In the genomic region with DNA sequence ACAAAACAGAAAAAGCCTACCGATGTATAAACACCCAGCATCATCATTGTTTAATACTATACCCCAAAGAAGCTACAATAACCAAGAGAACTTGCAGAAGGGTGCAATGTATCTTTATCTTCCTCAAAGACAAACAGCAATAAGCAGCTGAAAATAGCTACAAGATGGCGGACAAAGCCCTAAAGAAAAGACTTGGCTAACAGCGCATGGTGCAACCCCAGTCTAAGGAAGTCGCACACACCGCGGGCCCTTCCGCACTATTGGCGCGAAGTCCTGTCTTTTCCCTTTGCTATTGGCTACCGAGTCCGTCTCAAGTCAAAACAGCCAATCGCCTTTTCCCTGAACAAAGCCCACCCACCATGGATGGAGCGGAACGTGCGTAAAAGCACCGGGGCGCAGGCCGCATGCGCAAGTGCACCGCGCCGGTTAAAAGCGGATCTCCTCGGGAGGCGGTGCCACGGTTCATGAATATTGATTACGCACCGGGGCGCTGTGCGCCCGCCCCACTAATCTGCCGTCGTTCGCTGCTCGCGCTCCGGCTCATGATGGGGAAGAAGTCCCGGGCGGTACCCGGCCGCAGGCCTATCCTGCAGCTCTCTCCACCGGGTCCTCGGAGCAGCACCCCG, we compare ENCODE assay signal across 8 mouse cellular contexts. TPM values are rescaled to one million over a fixed set of nuclear protein-coding genes. Genes with fewer than 3 reads are reported as not detected.
DNase-seq lines count a peak whose midpoint lies in the region; ATAC-seq and TF ChIP-seq lines count a peak whose summit lies in the region.

Fnbp4 (plus strand) TSS at position 318 of the 626 bp plus-strand sequence.

- no peaks in the 10 kb centered on the region for H3K27me3 ChIP-seq in hindbrain, embryonic 10.5 days (ENCODE audit: insufficient read depth, poor library complexity, severe bottlenecking)
- H3K27me3 ChIP-seq in lung, postnatal 0 days (replicated peaks; ENCODE audit: insufficient read depth, low read length), result no peaks in the 10 kb centered on the region

- peak within 1 kb of the TSS; percentile 99 for H3K27ac ChIP-seq in hindbrain, embryonic 10.5 days
- peak within 1 kb of the TSS; percentile 97 for H3K27ac ChIP-seq in lung, postnatal 0 days (ENCODE audit: low read length)

- H3K36me3 ChIP-seq in hindbrain, embryonic 10.5 days, result peaks cover 35% of the 10 kb centered on the region
- H3K36me3 ChIP-seq in lung, postnatal 0 days (ENCODE audit: insufficient read depth, low read length), result no peaks in the 10 kb centered on the region

- H3K4me2 ChIP-seq in lung, postnatal 0 days (replicated peaks; ENCODE audit: low read depth, low read length), result peak within 1 kb of the TSS; percentile 63

- H3K4me1 ChIP-seq in hindbrain, embryonic 10.5 days (replicated peaks), result peaks cover 21% of the 10 kb centered on the region
- peaks cover 8% of the 10 kb centered on the region; the same call in 1 of the 2 replicates for H3K4me1 ChIP-seq in lung, postnatal 0 days (ENCODE audit: insufficient read depth, low read depth, low read length)

- peak; percentile 41; the same call in 1 of the 2 replicates for TF ChIP-seq CTCF in lung, postnatal 0 days (IDR thresholded peaks at IDR 0.05)

- ATAC-seq in frontal cortex, adult (ENCODE audit: low TSS enrichment), result peak; percentile 99
- ATAC-seq in lung, postnatal 0 days, result peak; percentile 99

- peak; percentile 72 for TF ChIP-seq EP300 in lung, postnatal 0 days (IDR thresholded peaks at IDR 0.05)

- under 1% methylated on average over 44 of the region's 44 CpGs for WGBS in hindbrain, embryonic 10.5 days
- WGBS in lung, postnatal 0 days, result under 1% methylated on average over 44 of the region's 44 CpGs

- H3K4me3 ChIP-seq in hindbrain, embryonic 10.5 days, result peak within 1 kb of the TSS; percentile 93
- H3K4me3 ChIP-seq in lung, postnatal 0 days (ENCODE audit: low read depth, low read length), result peak within 1 kb of the TSS; percentile 96

- peak; percentile 99 for DNase-seq in MN1 (ENCODE audit: low spot score)
- DNase-seq in cerebellum, adult 9-10 months, result peak; percentile 99
- peak; percentile 99 for DNase-seq in hindbrain, embryonic 10.5 days (ENCODE audit: low spot score)
- DNase-seq in layer of hippocampus, adult 9-11 months, result peak; percentile 99
- peak; percentile 100 for DNase-seq in lung, postnatal 0 days (ENCODE audit: low spot score)
- DNase-seq in ovary, postnatal 14 days (ENCODE audit: low spot score), result peak; percentile 93
- peak; percentile 98 for DNase-seq in thymus, postnatal 14 days

- peak within 1 kb of the TSS; percentile 95 for H3K9ac ChIP-seq in lung, postnatal 0 days (replicated peaks; ENCODE audit: low read depth)

- H3K9me3 ChIP-seq in hindbrain, embryonic 10.5 days, result no peaks in the 10 kb centered on the region
- no peaks in the 10 kb centered on the region for H3K9me3 ChIP-seq in lung, postnatal 0 days (ENCODE audit: low read length)

RNA-seq across cellular contexts. Expression of gene Fnbp4, which starts in this region (rescaled TPM):
- 107 and 119 TPM in 2 replicates for polyA plus RNA-seq in hindbrain, embryonic 10.5 days (2016; fragmentation: Nextera tagmentation; extraction: Ambion mirVana)
- 35.6 and 36.0 TPM in 2 replicates for polyA plus RNA-seq in lung, postnatal 0 days (2015; fragmentation: Nextera tagmentation; extraction: Ambion mirVana)

Comparison
In these comparisons a context has a peak if more than half of its experiments do, and no peak if none do; other contexts are left out.
1. Peak in every context shown above with its lines: DNase-seq, ATAC-seq, H3K4me3 ChIP-seq and H3K27ac ChIP-seq.